Mouse (Mus musculus): Measurements from ENCODE around the gene Rnaseh2a. TPM values are rescaled to one million over a fixed set of nuclear protein-coding genes. Genes with fewer than 3 reads are reported as not detected.
A peak's percentile ranks its signal among the peaks of the same experiment; 100 is the strongest.

Gene Rnaseh2a
- polyA plus RNA-seq, 1 experiment from 2014 or later = 137 TPM

GRCm38 (mm10) chr8:84946528-84947240 lies 22.9 kb downstream of the Rnaseh2a start, which contains the start of gene Rtbdn:
Rtbdn (plus strand) TSS chr8:84946991.
- Histone ChIP-seq H3K4me1 (replicated peaks) (peaks cover 32% of the 10 kb centered on the region), H3K27me3 (ENCODE audit: insufficient read depth, poor library complexity, severe bottlenecking) (peaks cover 94% of the 10 kb centered on the region), H3K4me3 (peak within 1 kb of the TSS; percentile 73), H3K9me3 (no peaks in the 10 kb centered on the region), H3K36me3 (no peaks in the 10 kb centered on the region), H3K27ac (peak within 1 kb of the TSS; percentile 77)
- 8% methylated on average over 17 of the region's 17 CpGs for WGBS
- peak; percentile 54 for DNase-seq (ENCODE audit: low spot score)

GRCm38 (mm10) chr8:84945633-84946527 lies 23.7 kb downstream of the Rnaseh2a start:
- Histone ChIP-seq H3K4me1 (replicated peaks) (peaks cover 32% of the 10 kb centered on the region), H3K36me3 (no peaks in the 10 kb centered on the region), H3K27me3 (ENCODE audit: insufficient read depth, poor library complexity, severe bottlenecking) (peaks cover 89% of the 10 kb centered on the region), H3K27ac (peak overlapping the region; percentile 77), H3K4me3 (peak overlapping the region; percentile 73), H3K9me3 (no peaks in the 10 kb centered on the region)
- WGBS = under 1% methylated on average over 62 of the region's 67 CpGs
- DNase-seq (ENCODE audit: low spot score) = peak; percentile 64

- Histone ChIP-seq H3K36me3 (no peaks in the 10 kb centered on the region), H3K27ac (no peak overlapping the region), H3K9me3 (no peaks in the 10 kb centered on the region), H3K4me3 (peak overlapping the region; percentile 73), H3K27me3 (ENCODE audit: insufficient read depth, poor library complexity, severe bottlenecking) (peaks cover 83% of the 10 kb centered on the region), H3K4me1 (replicated peaks) (peaks cover 32% of the 10 kb centered on the region)
- WGBS = 4% methylated on average over 11 of the region's 11 CpGs
- DNase-seq (ENCODE audit: low spot score) = no peak
These were observed 24.3 kb downstream of the Rnaseh2a start for GRCm38 (mm10) chr8:84945235-84945632.

- Histone ChIP-seq H3K9me3 (no peaks in the 10 kb centered on the region), H3K27ac (no peak overlapping the region), H3K27me3 (ENCODE audit: insufficient read depth, poor library complexity, severe bottlenecking) (peaks cover 81% of the 10 kb centered on the region), H3K36me3 (no peaks in the 10 kb centered on the region), H3K4me3 (peak overlapping the region; percentile 73), H3K4me1 (replicated peaks) (peaks cover 32% of the 10 kb centered on the region)
- WGBS = 3% methylated on average over 26 of the region's 26 CpGs
- peak; percentile 73 for DNase-seq (ENCODE audit: low spot score)
These were observed 24.9 kb downstream of the Rnaseh2a start for GRCm38 (mm10) chr8:84944478-84945160.

- no peak overlapping the region for H3K27ac ChIP-seq
- H3K36me3 ChIP-seq = no peaks in the 10 kb centered on the region
- H3K4me1 ChIP-seq (replicated peaks) = peaks cover 32% of the 10 kb centered on the region
- peaks cover 79% of the 10 kb centered on the region for H3K27me3 ChIP-seq (ENCODE audit: insufficient read depth, poor library complexity, severe bottlenecking)
- H3K9me3 ChIP-seq = no peaks in the 10 kb centered on the region
- no peak overlapping the region for H3K4me3 ChIP-seq
- no peak for DNase-seq (ENCODE audit: low spot score)
- WGBS = 23% methylated on average over 4 of the region's 4 CpGs
These were observed 25.9 kb downstream of the Rnaseh2a start for GRCm38 (mm10) chr8:84943699-84944098.

- Histone ChIP-seq H3K27ac (peak overlapping the region; percentile 85), H3K36me3 (no peaks in the 10 kb centered on the region), H3K27me3 (ENCODE audit: insufficient read depth, poor library complexity, severe bottlenecking) (peaks cover 77% of the 10 kb centered on the region), H3K9me3 (no peaks in the 10 kb centered on the region), H3K4me1 (replicated peaks) (peaks cover 40% of the 10 kb centered on the region), H3K4me3 (peak overlapping the region; percentile 70)
- 66% methylated on average over 13 of the region's 13 CpGs for WGBS
- no peak for DNase-seq (ENCODE audit: low spot score)
These were observed 31.7 kb downstream of the Rnaseh2a start for GRCm38 (mm10) chr8:84937620-84938485.

GRCm38 (mm10) chr8:84936962-84937546 lies 32.5 kb downstream of the Rnaseh2a start, which contains the start of gene Mast1:
Mast1 (minus strand) TSS chr8:84937359.
- peaks cover 40% of the 10 kb centered on the region for H3K4me1 ChIP-seq (replicated peaks)
- H3K9me3 ChIP-seq = no peaks in the 10 kb centered on the region
- peak within 1 kb of the TSS; percentile 85 for H3K27ac ChIP-seq
- H3K36me3 ChIP-seq = no peaks in the 10 kb centered on the region
- H3K4me3 ChIP-seq = peak within 1 kb of the TSS; percentile 70
- DNase-seq (ENCODE audit: low spot score) = peak; percentile 75
- H3K27me3 ChIP-seq (ENCODE audit: insufficient read depth, poor library complexity, severe bottlenecking) = peaks cover 81% of the 10 kb centered on the region
- under 1% methylated on average over 50 of the region's 50 CpGs for WGBS

GRCm38 (mm10) chr8:84936041-84936961 lies 33.3 kb downstream of the Rnaseh2a start:
- 19% methylated on average over 23 of the region's 23 CpGs for WGBS
- Histone ChIP-seq H3K4me1 (replicated peaks) (peaks cover 40% of the 10 kb centered on the region), H3K9me3 (no peaks in the 10 kb centered on the region), H3K4me3 (peak overlapping the region; percentile 70), H3K27me3 (ENCODE audit: insufficient read depth, poor library complexity, severe bottlenecking) (peaks cover 85% of the 10 kb centered on the region), H3K36me3 (no peaks in the 10 kb centered on the region), H3K27ac (peak overlapping the region; percentile 85)
- DNase-seq (ENCODE audit: low spot score) = no peak

GRCm38 (mm10) chr8:84935489-84935888 lies 34.1 kb downstream of the Rnaseh2a start:
- H3K36me3 ChIP-seq = no peaks in the 10 kb centered on the region
- no peaks in the 10 kb centered on the region for H3K9me3 ChIP-seq
- 4% methylated on average over 14 of the region's 14 CpGs for WGBS
- H3K4me1 ChIP-seq (replicated peaks) = peaks cover 40% of the 10 kb centered on the region
- 0 out of 2 replicates have a peak overlapping the region, but pooled peaks have one; percentile 24 for H3K27ac ChIP-seq
- peak overlapping the region; percentile 70 for H3K4me3 ChIP-seq
- DNase-seq (ENCODE audit: low spot score) = peak; percentile 31
- peaks cover 87% of the 10 kb centered on the region for H3K27me3 ChIP-seq (ENCODE audit: insufficient read depth, poor library complexity, severe bottlenecking)

- peak overlapping the region; percentile 70 for H3K4me3 ChIP-seq
- whole genome bisulfite sequencing = 1% methylated on average over 15 of the region's 15 CpGs
- H3K9me3 ChIP-seq = no peaks in the 10 kb centered on the region
- H3K27ac ChIP-seq = no peak overlapping the region
- peaks cover 40% of the 10 kb centered on the region for H3K4me1 ChIP-seq (replicated peaks)
- H3K36me3 ChIP-seq = no peaks in the 10 kb centered on the region
- DNase-seq (ENCODE audit: low spot score) = peak; percentile 80
- peaks cover 92% of the 10 kb centered on the region for H3K27me3 ChIP-seq (ENCODE audit: insufficient read depth, poor library complexity, severe bottlenecking)
These were observed 34.7 kb downstream of the Rnaseh2a start for GRCm38 (mm10) chr8:84934860-84935259.
